Mouse (Mus musculus): ENCODE data around the gene Pdgfc. TPM values are rescaled to one million over a fixed set of nuclear protein-coding genes. Genes with fewer than 3 reads are reported as not detected.

The Pdgfc gene
- 1.9 and 2.2 TPM in 2 replicates for polyA plus RNA-seq (2012; rRNA removed)

DNA sequence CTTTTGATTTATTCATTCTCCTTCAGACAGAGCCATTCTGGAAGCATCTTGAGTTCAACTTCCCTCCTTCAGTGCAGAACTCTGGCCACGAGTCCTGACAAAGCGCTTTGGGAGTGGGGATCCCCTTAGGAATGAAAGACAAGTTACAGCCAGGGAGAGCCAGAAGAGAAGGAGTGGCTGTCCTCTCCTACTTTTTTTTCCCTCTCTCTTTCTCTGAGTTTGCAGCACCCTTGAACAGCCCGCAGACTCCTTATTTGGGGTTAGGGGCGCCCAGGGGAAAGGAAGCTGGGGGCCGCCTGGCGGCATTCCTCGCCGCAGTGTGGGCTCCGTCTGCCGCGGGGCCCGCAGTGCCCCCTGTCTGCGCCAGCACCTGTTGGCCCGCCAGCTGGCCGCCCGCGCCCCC is at the start of gene Pdgfc:
Gene Pdgfc, plus strand, starts transcription at position 266 of the 403 bp plus-strand sequence.

Other genes with a start within 250 kb of the Pdgfc start
- gene Gria2, start 233.6 kb upstream of the Pdgfc start, polyA plus RNA-seq (2012; rRNA removed), result 0.06 and 0.12 TPM in 2 replicates
- gene Glrb, start 122.8 kb upstream of the Pdgfc start, polyA plus RNA-seq (2012; rRNA removed), result 0.33 and 0.41 TPM in 2 replicates